Mouse (Mus musculus): ENCODE measurements around the gene Gstm7. TPM values are rescaled to one million over a fixed set of nuclear protein-coding genes. Genes with fewer than 3 reads are reported as not detected.
"Not testable (repeated sequence)": the region's sequence is repeated elsewhere in the genome, so short reads cannot be mapped to it uniquely, and the experiment has no call there.

Gene Gstm7
- polyA plus RNA-seq, 1 experiment from 2014 or later = 33.3 TPM

DNA sequence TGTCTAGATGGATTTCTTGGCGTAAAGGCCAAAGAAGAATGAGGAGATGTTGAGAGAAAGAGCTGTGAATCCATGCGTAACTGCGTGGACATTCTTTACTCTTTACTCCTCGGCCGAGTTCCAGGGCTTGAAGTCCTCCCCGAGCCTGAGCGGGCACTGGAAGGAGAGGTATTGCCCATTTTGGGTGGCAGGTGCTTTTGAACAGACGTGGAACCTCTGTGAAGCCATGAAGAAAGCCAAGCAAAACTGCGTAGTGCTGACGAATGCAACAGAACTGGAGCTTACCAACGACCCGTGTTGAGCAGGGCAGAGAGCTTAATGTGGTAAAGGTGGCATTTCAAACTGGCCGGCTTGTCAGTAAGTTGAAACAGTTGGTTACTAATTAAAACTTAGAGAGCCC lies 32.9 kb downstream of the Gstm7 start:
- no peak for ATAC-seq (ENCODE audit: low FRiP score, low read depth)
- WGBS = 93% methylated on average over 13 of the region's 13 CpGs
- H3K9ac ChIP-seq = no peak overlapping the region
- no peaks in the 10 kb centered on the region for H3K9me3 ChIP-seq
- H3K27me3 ChIP-seq = no peaks in the 10 kb centered on the region
- H3K4me3 ChIP-seq = no peak overlapping the region
- H3K4me2 ChIP-seq (replicated peaks) = no peak overlapping the region
- H3K4me1 ChIP-seq = peaks cover 14% of the 10 kb centered on the region
- no peak overlapping the region for H3K27ac ChIP-seq
- peaks cover 28% of the 10 kb centered on the region for H3K36me3 ChIP-seq

DNA sequence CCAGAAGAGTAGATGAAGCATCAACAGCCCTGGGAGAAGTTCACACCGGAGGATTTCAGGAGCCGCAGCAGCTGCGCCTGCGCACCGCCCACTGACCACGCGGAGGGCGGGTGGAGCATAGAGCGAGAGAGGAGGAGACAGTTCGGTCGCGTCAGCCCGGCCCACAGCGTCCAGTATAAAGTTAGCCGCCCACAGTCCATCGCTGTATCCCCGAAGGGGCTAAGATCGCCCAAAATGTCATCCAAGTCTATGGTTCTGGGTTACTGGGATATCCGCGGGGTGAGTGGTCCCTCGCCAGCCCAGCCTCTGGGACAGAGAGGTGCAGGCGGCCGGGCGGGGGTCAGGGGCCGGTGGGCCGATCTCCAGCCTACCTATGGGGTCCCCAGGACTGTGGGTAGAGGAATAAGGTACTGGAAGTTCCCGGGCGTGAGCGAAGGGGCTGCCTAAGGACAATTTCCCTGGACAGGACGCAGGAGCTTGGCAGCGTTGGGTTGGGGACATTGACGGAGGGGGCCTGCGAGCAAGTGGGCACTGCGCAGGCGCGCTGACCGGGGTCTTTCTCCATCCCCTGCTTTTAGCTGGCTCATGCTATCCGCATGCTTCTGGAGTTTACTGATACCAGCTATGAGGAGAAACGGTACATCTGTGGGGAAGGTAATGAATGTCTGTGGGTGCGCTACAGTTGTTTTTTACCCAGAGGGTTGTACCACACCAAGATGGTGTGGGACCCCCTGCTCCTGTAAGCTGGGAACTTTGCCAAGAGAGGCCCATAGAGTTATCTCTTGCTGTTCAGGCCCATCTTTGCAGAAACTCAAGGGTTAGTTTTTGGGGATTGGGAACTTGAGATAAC lies 35.7 kb downstream of the Gstm7 start, which contains the start of gene Gstm5:
TSS of gene Gstm5 (plus strand) at position 102 of the 850 bp plus-strand sequence.
- H3K4me2 ChIP-seq (replicated peaks) = peak within 1 kb of the TSS; percentile 76
- H3K4me3 ChIP-seq = peak within 1 kb of the TSS; percentile 77
- peak within 1 kb of the TSS; percentile 88 for H3K9ac ChIP-seq
- no peaks in the 10 kb centered on the region for H3K9me3 ChIP-seq
- ATAC-seq (ENCODE audit: low FRiP score, low read depth) = peak; percentile 98
- H3K4me1 ChIP-seq = peaks cover 9% of the 10 kb centered on the region
- 3% methylated on average over 40 of the region's 40 CpGs for WGBS
- peaks cover 45% of the 10 kb centered on the region for H3K36me3 ChIP-seq
- H3K27me3 ChIP-seq = no peaks in the 10 kb centered on the region
- H3K27ac ChIP-seq = peak within 1 kb of the TSS; percentile 65

DNA sequence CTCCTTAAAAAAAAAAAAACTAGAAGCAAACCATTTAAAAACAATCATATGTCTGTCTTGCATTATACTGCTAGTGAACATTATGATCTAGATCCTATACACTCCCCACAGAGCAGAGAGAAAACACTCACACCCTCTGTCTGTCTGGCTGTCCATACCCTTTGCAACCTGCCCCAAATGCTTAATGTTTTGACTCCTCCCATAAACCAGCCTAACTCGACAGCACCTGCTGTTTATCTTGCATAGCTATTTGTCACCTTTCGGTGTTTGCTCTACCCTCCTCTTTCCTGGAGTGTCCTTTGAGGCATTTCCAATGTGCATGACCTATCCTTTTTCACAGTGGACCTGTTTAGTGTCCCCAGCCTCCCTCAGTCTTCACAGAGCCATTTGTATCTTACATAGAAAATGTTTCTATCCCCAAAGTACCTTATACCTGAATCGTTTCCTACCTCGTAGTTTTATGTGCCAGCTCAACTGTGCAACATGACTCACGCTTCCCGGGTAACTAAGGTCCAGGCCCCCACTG lies 36.4 kb downstream of the Gstm7 start:
- Histone ChIP-seq H3K4me1 (peaks cover 9% of the 10 kb centered on the region), H3K27me3 (no peaks in the 10 kb centered on the region), H3K4me3 (peak overlapping the region; percentile 77), H3K27ac (no peak overlapping the region), H3K36me3 (peaks cover 45% of the 10 kb centered on the region), H3K9me3 (no peaks in the 10 kb centered on the region), H3K9ac (peak overlapping the region; percentile 88), H3K4me2 (replicated peaks) (peak overlapping the region; percentile 76)
- ATAC-seq (ENCODE audit: low FRiP score, low read depth) = 0 out of 2 replicates have a peak, but pooled peaks have one; percentile 1
- 12% methylated on average over 6 of the region's 6 CpGs for WGBS

DNA sequence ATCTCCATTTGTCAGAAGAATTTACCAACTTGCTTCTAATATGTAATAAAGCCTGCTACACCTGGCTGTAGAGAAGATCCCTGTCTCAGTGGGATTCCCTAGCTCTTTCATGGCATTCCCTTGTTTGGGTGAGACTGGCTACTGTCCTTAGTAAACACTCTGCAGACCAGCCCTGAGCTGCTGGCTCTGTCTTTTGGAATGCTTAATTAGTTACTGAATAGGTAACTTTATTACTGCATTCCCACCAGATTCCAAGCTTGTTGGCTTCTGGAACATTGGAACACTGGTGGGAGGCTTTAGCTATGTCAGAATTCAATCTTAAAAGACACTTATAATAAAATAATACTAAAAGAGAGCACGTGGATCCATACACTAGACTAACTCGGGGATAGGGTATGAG lies 42.4 kb downstream of the Gstm7 start:
- H3K27ac ChIP-seq; H3K4me3 ChIP-seq; H3K9ac ChIP-seq; H3K4me2 ChIP-seq (replicated peaks); ATAC-seq (ENCODE audit: low FRiP score, low read depth); H3K27me3 ChIP-seq; H3K9me3 ChIP-seq; H3K4me1 ChIP-seq: not testable (repeated sequence)
- H3K36me3 ChIP-seq = peaks cover 17% of the 10 kb centered on the region; the same call in 1 of the 2 replicates
- 90% methylated on average over 2 of the region's 2 CpGs for WGBS

DNA sequence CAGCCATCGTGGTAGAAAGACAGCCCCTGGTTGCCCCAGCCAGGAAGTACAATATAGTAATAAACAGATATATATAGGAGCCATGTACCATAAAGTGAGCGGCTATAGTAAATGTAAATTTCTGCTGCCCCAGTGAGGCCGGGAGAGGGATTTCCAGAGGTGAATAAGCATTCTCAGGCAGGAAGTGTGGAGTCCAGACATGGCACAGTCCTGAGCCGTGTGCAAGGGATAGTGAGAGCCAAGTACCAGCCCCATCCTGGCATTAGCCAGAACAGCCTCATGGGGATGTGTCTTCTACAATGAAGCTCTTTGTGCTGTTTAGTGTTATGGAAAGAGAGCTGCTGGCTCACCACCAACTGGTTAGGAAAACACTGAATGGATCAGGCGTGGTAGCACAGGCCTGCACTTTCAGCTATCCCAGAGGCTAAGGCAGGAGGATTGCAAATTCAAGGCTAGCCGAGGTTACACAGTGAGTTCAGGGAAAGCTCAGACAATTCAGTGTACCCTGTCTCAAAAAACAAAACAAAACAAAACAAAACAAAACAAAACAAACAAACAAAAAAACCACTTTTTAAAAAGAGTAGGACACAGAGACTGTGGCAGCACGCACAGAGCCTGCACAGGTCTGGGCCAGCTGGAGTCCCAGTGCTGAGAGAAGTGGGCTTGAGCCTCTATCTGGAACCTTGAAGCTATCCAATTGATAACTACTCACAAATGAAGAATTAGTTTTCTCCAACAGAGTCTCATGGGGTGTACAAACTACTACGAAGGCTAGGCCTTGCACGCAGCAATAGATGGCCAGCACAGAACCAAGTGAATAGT lies 43.7 kb downstream of the Gstm7 start:
- no peaks in the 10 kb centered on the region for H3K27me3 ChIP-seq
- H3K36me3 ChIP-seq = peaks cover 13% of the 10 kb centered on the region; the same call in 1 of the 2 replicates
- 77% methylated on average over 9 of the region's 9 CpGs for WGBS
- peak overlapping the region; percentile 39; the same call in 1 of the 2 replicates for H3K27ac ChIP-seq
- no peak overlapping the region for H3K4me3 ChIP-seq
- H3K9ac ChIP-seq = no peak overlapping the region
- no peaks in the 10 kb centered on the region for H3K9me3 ChIP-seq
- ATAC-seq (ENCODE audit: low FRiP score, low read depth) = peak; percentile 88
- no peak overlapping the region for H3K4me2 ChIP-seq (replicated peaks)
- H3K4me1 ChIP-seq = 0 out of 2 replicates have a peak, but pooled peaks cover 7% of the 10 kb centered on the region

DNA sequence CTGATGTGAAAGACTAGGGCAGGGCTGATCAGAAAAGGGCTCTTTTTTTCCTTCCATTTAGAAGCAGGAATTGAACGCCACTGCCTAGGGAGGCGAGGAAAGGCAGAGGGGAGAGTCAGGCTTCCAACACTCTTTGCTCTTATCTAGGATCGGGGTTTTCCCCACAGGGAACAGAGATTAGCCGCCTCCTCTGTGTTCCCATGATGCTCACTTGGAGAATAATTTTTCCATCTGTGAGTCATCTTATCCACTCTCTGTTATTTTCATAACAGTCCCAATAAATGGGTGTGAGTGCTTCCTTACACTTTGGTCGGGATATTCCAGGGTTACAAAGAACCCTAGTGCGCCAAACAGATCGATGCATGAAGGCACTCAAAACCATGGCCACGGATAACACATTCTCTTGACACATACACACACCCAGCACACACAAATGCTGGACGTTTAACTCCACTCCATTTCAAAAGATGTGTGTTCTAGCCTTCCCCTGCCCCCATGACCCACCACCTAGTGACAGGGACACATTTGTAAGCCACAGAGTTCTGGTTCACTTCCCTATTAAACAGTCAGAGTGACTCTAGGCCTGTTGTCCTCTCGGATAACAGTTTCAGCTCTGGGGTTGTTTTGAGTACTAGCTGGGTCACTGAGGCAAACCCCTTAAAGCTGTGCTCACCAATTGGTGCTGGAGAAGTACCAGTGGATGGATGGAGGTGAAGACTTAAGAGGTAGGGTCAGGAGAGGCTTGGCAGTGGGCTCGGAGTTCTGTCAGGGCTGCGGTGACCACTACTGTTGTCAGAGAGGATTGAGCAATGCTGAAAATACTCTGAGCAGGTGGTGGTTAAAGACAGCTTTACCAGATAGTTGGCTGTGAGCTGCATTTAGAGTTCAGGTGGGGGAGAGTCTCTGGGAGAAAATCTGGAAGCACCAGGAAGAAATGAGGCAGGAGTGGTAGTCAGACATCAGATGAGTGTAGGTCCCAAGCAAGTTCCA lies 53.6 kb downstream of the Gstm7 start:
- ATAC-seq (ENCODE audit: low FRiP score, low read depth) = no peak
- H3K27me3 ChIP-seq = no peaks in the 10 kb centered on the region
- no peak overlapping the region for H3K27ac ChIP-seq
- H3K4me2 ChIP-seq (replicated peaks) = no peak overlapping the region
- no peak overlapping the region for H3K4me3 ChIP-seq
- no peak overlapping the region for H3K9ac ChIP-seq
- no peaks in the 10 kb centered on the region for H3K9me3 ChIP-seq
- WGBS = 82% methylated on average over 12 of the region's 12 CpGs
- 0 out of 2 replicates have a peak, but pooled peaks cover 2% of the 10 kb centered on the region for H3K4me1 ChIP-seq
- H3K36me3 ChIP-seq = no peaks in the 10 kb centered on the region

DNA sequence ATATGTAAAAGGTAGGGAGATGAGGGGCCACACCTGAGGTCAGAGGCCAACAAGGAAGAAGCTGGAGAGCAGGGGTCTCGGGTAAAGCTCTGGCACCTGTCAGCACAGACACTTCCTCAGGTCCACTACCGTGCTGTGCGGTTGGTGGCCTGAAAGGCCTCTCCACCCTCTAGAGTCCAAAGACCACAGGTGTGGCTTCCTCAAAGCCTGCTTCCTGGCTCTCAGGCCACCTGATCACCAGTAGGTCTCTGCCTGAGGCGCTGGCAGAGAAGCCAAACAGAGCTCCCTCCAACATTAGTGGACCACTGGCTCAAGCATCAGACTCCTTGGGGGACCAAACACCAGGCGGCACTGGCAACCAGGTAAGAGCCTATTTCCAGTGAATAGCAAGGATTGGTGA lies 54.6 kb downstream of the Gstm7 start, which contains the start of gene Eps8l3:
TSS of gene Eps8l3 (plus strand) at position 225 of the 400 bp plus-strand sequence.
- Histone ChIP-seq H3K27ac (no peak within 1 kb of the TSS), H3K9me3 (no peaks in the 10 kb centered on the region), H3K4me2 (replicated peaks) (no peak within 1 kb of the TSS), H3K27me3 (no peaks in the 10 kb centered on the region), H3K9ac (no peak within 1 kb of the TSS), H3K4me1 (0 out of 2 replicates have a peak, but pooled peaks cover 5% of the 10 kb centered on the region), H3K4me3 (no peak within 1 kb of the TSS), H3K36me3 (no peaks in the 10 kb centered on the region)
- WGBS = 85% methylated on average over 5 of the region's 5 CpGs
- no peak for ATAC-seq (ENCODE audit: low FRiP score, low read depth)

Other genes with a start within 250 kb of the Gstm7 start
- gene Ahcyl1, start 235.3 kb downstream of the Gstm7 start, polyA plus RNA-seq (2015; fragmentation: Nextera tagmentation; extraction: Ambion mirVana) = 83.6 and 86.4 TPM in 2 replicates
- gene Csf1, start 171.3 kb downstream of the Gstm7 start, polyA plus RNA-seq (2015; fragmentation: Nextera tagmentation; extraction: Ambion mirVana) = 8.8 and 10.2 TPM in 2 replicates
- gene Eps8l3, start 54.6 kb downstream of the Gstm7 start, polyA plus RNA-seq (2015; fragmentation: Nextera tagmentation; extraction: Ambion mirVana) = 0.38 TPM in 1 of 2 replicates, not detected in the other
- gene Gstm5, start 36.0 kb downstream of the Gstm7 start, polyA plus RNA-seq (2015; fragmentation: Nextera tagmentation; extraction: Ambion mirVana) = 260 TPM in 2 replicates
- 10.5 and 12.0 TPM in 2 replicates for gene Gstm6, start 11.9 kb upstream of the Gstm7 start, polyA plus RNA-seq (2015; fragmentation: Nextera tagmentation; extraction: Ambion mirVana)
- gene Gstm3, start 37.5 kb upstream of the Gstm7 start, polyA plus RNA-seq (2015; fragmentation: Nextera tagmentation; extraction: Ambion mirVana) = not detected in 2 replicates
- gene Gstm2, start 54.6 kb upstream of the Gstm7 start, polyA plus RNA-seq (2015; fragmentation: Nextera tagmentation; extraction: Ambion mirVana) = 46.7 and 52.1 TPM in 2 replicates
- gene Gstm1, start 86.2 kb upstream of the Gstm7 start, polyA plus RNA-seq (2015; fragmentation: Nextera tagmentation; extraction: Ambion mirVana) = 42.7 and 54.9 TPM in 2 replicates
- 14.6 and 15.4 TPM in 2 replicates for gene Gstm4, start 113.1 kb upstream of the Gstm7 start, polyA plus RNA-seq (2015; fragmentation: Nextera tagmentation; extraction: Ambion mirVana)
- 48.5 and 49.2 TPM in 2 replicates for gene Ampd2, start 154.8 kb upstream of the Gstm7 start, polyA plus RNA-seq (2015; fragmentation: Nextera tagmentation; extraction: Ambion mirVana)
- 0.72 and 0.78 TPM in 2 replicates for gene Gnat2, start 161.0 kb upstream of the Gstm7 start, polyA plus RNA-seq (2015; fragmentation: Nextera tagmentation; extraction: Ambion mirVana)
- gene Gnai3, start 214.3 kb upstream of the Gstm7 start, polyA plus RNA-seq (2015; fragmentation: Nextera tagmentation; extraction: Ambion mirVana) = 184 and 193 TPM in 2 replicates
- gene Gpr61, start 223.1 kb upstream of the Gstm7 start, polyA plus RNA-seq (2015; fragmentation: Nextera tagmentation; extraction: Ambion mirVana) = 0.09 and 0.19 TPM in 2 replicates